Mouse (Mus musculus) frontal cortex, postnatal 25 days (tissue): ENCODE measurements around the gene Thop1.

Experiments
- DNase-seq, 2 experiments: peaks; one replicate each; pipeline ENCODE4 v3.0.0; 2022; ENCODE audit warnings: low spot score in 2 of 2

Thop1 gene

DNA sequence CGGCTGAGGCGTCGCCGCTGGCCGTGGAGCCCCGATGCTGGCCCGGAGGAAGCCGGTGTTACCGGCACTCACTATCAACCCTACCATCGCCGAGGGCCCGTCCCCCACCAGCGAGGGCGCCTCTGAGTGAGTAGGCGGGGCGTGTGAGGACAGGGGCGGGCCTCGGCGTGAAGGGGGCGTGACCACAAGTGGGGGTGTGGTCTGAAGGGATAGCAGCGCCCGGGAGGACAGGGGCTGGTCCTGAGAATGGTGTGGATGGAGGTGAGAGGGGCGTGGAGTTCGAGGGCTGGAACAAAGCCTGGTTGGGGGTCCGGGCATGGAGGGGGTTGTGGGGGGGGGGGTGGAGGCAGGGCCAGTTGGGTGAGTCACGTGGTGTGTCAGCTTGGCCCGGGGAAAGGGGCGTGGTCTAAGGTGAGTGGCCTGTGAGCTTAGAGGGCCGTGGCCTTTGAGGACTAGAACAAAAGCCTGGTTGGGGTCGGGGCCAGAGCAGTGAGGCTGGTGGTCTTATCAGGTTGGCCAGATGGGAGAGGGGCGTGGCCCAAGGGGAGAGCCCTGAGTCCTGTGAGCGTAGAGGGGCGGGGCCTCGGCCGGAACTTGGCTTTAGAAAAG lies 36.4 kb downstream of the Thop1 start:
- DNase-seq, result peak in 1 of 2 experiments; percentile 67

DNA sequence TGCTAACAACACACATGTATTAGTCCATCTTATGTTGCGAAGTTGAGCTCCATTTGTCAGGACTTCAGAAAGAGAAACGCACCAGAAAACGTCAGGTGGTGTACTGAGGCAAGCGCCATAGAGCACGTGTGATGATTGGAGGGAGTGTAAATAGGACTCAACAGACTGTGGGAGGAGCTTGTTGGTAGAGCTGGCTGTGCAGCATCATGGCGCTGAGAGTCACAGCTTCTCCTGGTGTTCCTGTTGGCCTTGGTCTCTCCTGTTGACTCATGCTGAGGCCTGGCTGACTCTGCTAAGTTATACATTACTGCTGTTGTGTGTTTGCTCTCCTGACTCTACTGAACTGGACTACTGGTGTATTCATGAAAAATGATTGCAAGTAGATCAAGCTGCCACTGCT lies 43.1 kb downstream of the Thop1 start:
- DNase-seq, result no peak

DNA sequence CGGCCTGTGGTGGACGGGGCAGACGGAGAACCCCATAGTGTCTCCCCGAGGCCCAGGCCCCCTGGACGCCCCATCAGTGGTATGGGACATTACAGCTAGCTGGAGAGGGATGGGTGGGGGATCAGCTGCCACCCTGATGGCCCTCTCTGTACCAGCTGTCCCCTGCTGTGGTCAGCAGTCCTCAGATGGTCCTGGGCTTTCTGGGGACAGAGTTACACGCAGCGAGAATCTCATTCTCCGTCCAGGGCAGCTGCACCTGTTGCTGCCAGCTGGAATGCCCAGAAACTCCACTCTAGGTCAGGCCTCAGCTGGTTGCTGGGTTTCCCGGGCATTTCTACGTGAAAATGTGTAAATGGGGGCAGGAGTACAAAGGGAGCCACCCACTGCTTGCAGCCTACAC lies 49.8 kb downstream of the Thop1 start:
- no peak for DNase-seq

DNA sequence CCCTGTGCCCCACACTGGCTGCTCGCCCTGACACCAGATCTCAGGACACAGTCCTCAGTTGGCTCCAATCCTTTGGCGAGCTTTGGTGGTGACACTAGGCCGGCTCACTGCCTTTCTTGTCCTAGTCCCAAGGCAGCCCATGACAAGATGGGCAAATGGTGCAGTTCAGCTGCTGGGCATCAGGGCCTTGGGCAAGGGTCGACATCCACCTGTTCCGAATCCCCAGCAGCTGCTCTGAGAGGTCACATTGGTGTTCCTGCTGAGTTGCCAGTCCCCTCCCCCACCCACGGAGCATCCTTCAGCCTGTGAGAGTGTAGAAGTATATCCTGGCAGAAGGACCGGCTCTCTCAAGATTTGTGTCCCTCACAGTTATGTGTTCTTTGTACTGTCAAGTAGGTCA lies 50.8 kb downstream of the Thop1 start:
- no peak for DNase-seq

DNA sequence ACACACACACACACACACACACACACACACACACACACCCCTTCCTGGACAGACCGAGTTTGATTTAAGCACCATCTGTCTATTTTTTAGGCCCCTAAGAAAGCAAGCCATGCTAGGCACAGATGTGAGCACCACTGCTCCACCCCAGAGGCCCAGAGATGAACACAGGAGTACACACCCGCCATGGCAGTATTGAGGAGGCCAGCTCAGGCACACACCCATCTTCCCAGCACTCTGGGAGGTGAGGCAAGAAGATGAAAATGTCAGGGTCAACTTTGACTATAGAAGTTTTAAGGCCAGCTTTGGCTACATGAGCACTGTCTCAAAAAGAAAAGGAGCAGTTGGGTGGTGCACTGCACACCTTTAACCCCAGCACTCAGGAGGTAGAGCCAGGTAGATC lies 53.1 kb downstream of the Thop1 start:
- DNase-seq, result no peak

DNA sequence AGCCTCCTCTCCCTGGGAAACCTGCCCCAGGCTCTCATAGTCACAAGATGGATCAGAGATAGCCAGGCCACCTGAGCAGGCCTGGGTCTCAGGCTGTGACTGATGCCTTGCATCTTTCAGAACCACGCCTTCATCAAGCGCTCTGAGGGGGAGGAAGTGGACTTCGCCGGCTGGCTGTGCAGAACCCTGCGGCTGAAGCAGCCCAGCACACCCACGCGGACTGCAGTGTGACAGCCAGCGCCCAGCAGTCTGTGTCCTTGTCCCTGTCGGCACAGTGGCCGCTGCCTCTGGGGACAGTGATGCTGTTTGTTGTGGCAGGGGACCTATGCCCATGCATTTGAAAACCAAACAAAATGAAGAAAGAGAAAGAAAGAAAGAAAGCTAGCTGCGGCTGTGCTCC lies 53.7 kb downstream of the Thop1 start:
- DNase-seq, result no peak
